Mouse (Mus musculus) adrenal gland, postnatal 14 days (tissue): ENCODE measurements at regions not wholly inside any gene's neighbourhood (a gene's known extent, or its start where the extent isn't known, plus 50 kb on each side); places are given as distances from the start of the nearest gene placed in this dataset.

ENCODE experiments used
- DNase-seq: peaks from one replicate; pipeline ENCODE4 v3.0.0; 2021; ENCODE audit warnings: mixed read lengths

DNA sequence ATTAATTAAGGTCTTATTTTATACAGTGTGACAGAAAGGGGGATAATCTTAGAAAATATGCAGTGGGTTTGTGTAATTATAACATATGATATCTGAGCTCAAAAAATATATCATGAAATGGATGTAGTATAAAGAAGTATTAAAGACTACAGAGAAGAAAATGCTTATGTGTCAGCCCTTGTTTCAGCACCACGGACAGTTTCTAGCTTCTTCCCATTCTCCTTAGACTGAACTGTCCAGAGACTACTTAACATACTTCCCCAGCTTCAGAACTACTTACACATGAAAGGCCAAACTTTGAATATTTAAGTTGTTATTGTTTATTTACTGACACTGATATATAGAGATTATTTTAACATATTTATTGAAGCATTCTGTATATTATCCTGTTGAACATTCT is 578.4 kb downstream of the Nsun3 start:
- DNase-seq: peak; percentile 8

DNA sequence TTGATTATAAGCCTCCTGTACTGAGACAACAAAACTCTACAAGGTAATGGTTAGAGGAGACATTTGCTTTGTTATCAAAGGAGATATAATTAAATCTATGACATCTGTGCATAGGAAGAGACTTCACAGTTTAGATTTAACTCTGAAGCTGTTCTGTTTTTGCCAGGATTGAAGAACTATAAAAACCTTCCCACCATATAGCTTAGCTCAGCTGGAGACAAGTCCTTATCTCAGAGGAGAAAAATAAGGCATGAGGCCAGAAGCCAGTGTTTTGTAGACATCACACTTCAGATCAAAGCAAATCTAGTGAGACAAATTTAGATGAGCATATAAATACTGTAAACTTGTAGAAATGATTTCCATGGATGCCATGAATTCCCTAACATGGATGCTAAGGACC is 603.6 kb downstream of the Nsun3 start:
- DNase-seq: no peak
